Mouse (Mus musculus) spleen, embryonic (tissue): Measurements from ENCODE around the gene Ttc23l.
"Not testable (repeated sequence)": the region's sequence is repeated elsewhere in the genome, so short reads cannot be mapped to it uniquely, and the experiment has no call there.

Source experiments
- CTCF ChIA-PET: fragments of 350-600 bp; sonication (Branson Sonifier 250); formaldehyde crosslinking; loops from one replicate; lab custom pipeline; 2022; lab: Charles Lee

Ttc23l gene

GRCm38 (mm10) chr15:10558465-10558864 lies at the start of gene Ttc23l:
Gene Ttc23l, minus strand, starts transcription at chr15:10558668.
- CTCF ChIA-PET = no interaction called here

- CTCF ChIA-PET = no interaction called here
These were observed 40.9 kb upstream of the Ttc23l start for GRCm38 (mm10) chr15:10599413-10599812.

GRCm38 (mm10) chr15:10598259-10599225 lies 40.1 kb upstream of the Ttc23l start:
- CTCF ChIA-PET = no interaction called here

GRCm38 (mm10) chr15:10596871-10597270 lies 38.4 kb upstream of the Ttc23l start:
- CTCF ChIA-PET = no interaction called here

- CTCF ChIA-PET = no interaction called here
These were observed 36.9 kb upstream of the Ttc23l start for GRCm38 (mm10) chr15:10595408-10595807.

- CTCF ChIA-PET = no interaction called here
These were observed 36.4 kb upstream of the Ttc23l start for GRCm38 (mm10) chr15:10594910-10595309.

- CTCF ChIA-PET = no interaction called here
These were observed 34.6 kb upstream of the Ttc23l start for GRCm38 (mm10) chr15:10593094-10593493.

GRCm38 (mm10) chr15:10586565-10586964 lies 28.1 kb upstream of the Ttc23l start:
- CTCF ChIA-PET = no interaction called here

GRCm38 (mm10) chr15:10584359-10585187 lies 26.1 kb upstream of the Ttc23l start:
- CTCF ChIA-PET = no interaction called here

GRCm38 (mm10) chr15:10583408-10583807 lies 24.9 kb upstream of the Ttc23l start:
- CTCF ChIA-PET = no interaction called here

- CTCF ChIA-PET = no interaction called here
These were observed 20.7 kb upstream of the Ttc23l start for GRCm38 (mm10) chr15:10579159-10579558.

- CTCF ChIA-PET = no interaction called here
These were observed 8.0 kb upstream of the Ttc23l start for GRCm38 (mm10) chr15:10566486-10566885.

- CTCF ChIA-PET = no interaction called here
These were observed 5.7 kb upstream of the Ttc23l start for GRCm38 (mm10) chr15:10564201-10564600.

GRCm38 (mm10) chr15:10562281-10562680 lies 3.8 kb upstream of the Ttc23l start:
- CTCF ChIA-PET = no interaction called here

- CTCF ChIA-PET = no interaction called here
These were observed 1.5 kb upstream of the Ttc23l start for GRCm38 (mm10) chr15:10560005-10560404.

- CTCF ChIA-PET = no interaction called here
These were observed 4.1 kb downstream of the Ttc23l start for GRCm38 (mm10) chr15:10554336-10554735.

GRCm38 (mm10) chr15:10540271-10541088 lies 18.0 kb downstream of the Ttc23l start:
- CTCF ChIA-PET = no interaction called here

GRCm38 (mm10) chr15:10535969-10536368 lies 22.5 kb downstream of the Ttc23l start:
- CTCF ChIA-PET = no interaction called here

- CTCF ChIA-PET = interaction anchor here (0.7 kb wide), 1 partner anchor 51 kb away, joined by 23 read pairs; no protein-coding TSS in a partner anchor
These were observed 23.9 kb downstream of the Ttc23l start for GRCm38 (mm10) chr15:10534591-10534990.

GRCm38 (mm10) chr15:10533361-10533760 lies 25.1 kb downstream of the Ttc23l start:
- CTCF ChIA-PET = not testable (repeated sequence)

- CTCF ChIA-PET = no interaction called here
These were observed 27.1 kb downstream of the Ttc23l start for GRCm38 (mm10) chr15:10531352-10531751.
